Mouse (Mus musculus) heart, embryonic 14.5 days (tissue): Measurements from ENCODE around the gene Ergic1. TPM values are rescaled to one million over a fixed set of nuclear protein-coding genes. Genes with fewer than 3 reads are reported as not detected.

ENCODE experiments used
- ATAC-seq: fragments of 200-750 bp; cut with Nextera tagmentation; 2 replicates; pipeline ENCODE4 v1.8.0; 2017; ENCODE audit warnings: low read depth, moderate TSS enrichment; ENCODE audit not compliant: insufficient number of reproducible peaks, insufficient read depth, low FRiP score
- H3K27ac ChIP-seq, 2 experiments: fragments of 200-500 bp in 1 of 2; fragments of 300-500 bp in 1 of 2; sonication (generic) in 1 of 2; replicated peaks in 1 of 2; 2 replicates each; pipeline ENCODE4 v1.5.1; 2012 to 2014; ENCODE audit warnings: low read depth in 2 of 2, low read length in 2 of 2, control low read depth in 1 of 2, mild to moderate bottlenecking in 1 of 2, mixed read lengths in 1 of 2; ENCODE audit not compliant: control insufficient read depth in 1 of 2, insufficient read depth in 1 of 2
- H3K27me3 ChIP-seq: fragments of 300-500 bp; sonication (generic); 2 replicates; pipeline ENCODE4 v1.6.1; 2014; ENCODE audit warnings: mild to moderate bottlenecking, low read length, control low read depth; ENCODE audit not compliant: control insufficient read depth, insufficient read depth
- H3K36me3 ChIP-seq: fragments of 300-500 bp; sonication (generic); 2 replicates; pipeline ENCODE4 v1.6.1; 2014; ENCODE audit warnings: mild to moderate bottlenecking, control low read depth, low read length, mixed read lengths; ENCODE audit not compliant: control insufficient read depth, insufficient read depth
- H3K4me1 ChIP-seq, 2 experiments: fragments of 200-500 bp in 1 of 2; fragments of 300-500 bp in 1 of 2; sonication (generic) in 1 of 2; 2 replicates each; pipeline ENCODE4 v1.6.1; 2012 to 2014; ENCODE audit warnings: low read length in 2 of 2, control low read depth in 1 of 2, mixed read lengths in 1 of 2; ENCODE audit not compliant: control insufficient read depth in 2 of 2, insufficient read depth in 2 of 2
- H3K4me2 ChIP-seq: fragments of 300-500 bp; sonication (generic); 2 replicates; pipeline ENCODE4 v1.6.1; 2014; ENCODE audit warnings: mild to moderate bottlenecking, low read length
- H3K4me3 ChIP-seq, 2 experiments: fragments of 200-500 bp in 1 of 2; fragments of 300-500 bp in 1 of 2; sonication (generic) in 1 of 2; 2 replicates each; pipeline ENCODE4 v1.5.1; 2012 to 2014; ENCODE audit warnings: low read length in 2 of 2, mild to moderate bottlenecking in 2 of 2, control low read depth in 1 of 2, low read depth in 1 of 2, moderate library complexity in 1 of 2; ENCODE audit not compliant: control insufficient read depth in 1 of 2, insufficient read depth in 1 of 2
- H3K9ac ChIP-seq: fragments of 300-500 bp; sonication (generic); 2 replicates; pipeline ENCODE4 v1.6.1; 2014; ENCODE audit warnings: mild to moderate bottlenecking, low read length
- H3K9me3 ChIP-seq: fragments of 300-500 bp; sonication (generic); 2 replicates; pipeline ENCODE4 v1.6.1; 2016; ENCODE audit warnings: low read length, control low read depth; ENCODE audit not compliant: control insufficient read depth
- WGBS: fragments of 180-500 bp; shearing (Covaris S2); extraction: QIAGEN DNeasy Blood & Tissue Kit; methylation state at CpG from one replicate; pipeline ENCODE4 v1.1.7; 2014; 5-methylcytosine and 5-hydroxymethylcytosine counted together
- polyA plus RNA-seq: library from polyadenylated mRNA; unstranded; fragments of >200 nt; fragmentation: Nextera tagmentation; extraction: Ambion mirVana; gene quantifications from 2 replicates; pipeline ENCODE4 v1.2.1, GENCODE M21; 2014

Ergic1 gene
- polyA plus RNA-seq, 1 experiment from 2014 or later, result 121 TPM

GRCm38 (mm10) chr17:26594958-26595357, 33.7 kb downstream of the Ergic1 start:
- Histone ChIP-seq H3K36me3 (peaks cover 18% of the 10 kb centered on the region; the same call in 1 of the 2 replicates), H3K9me3 (no peaks in the 10 kb centered on the region), H3K4me2 (0 out of 2 replicates have a peak overlapping the region, but pooled peaks have one; percentile 62), H3K27me3 (no peaks in the 10 kb centered on the region), H3K9ac (peak overlapping the region; percentile 75), H3K4me3 (no peak overlapping the region), H3K4me1 (peaks cover 38 to 55% of the 10 kb centered on the region in 2 experiments), H3K27ac (peak overlapping the region; percentile 99 to 100)
- 26% methylated on average over 7 of the region's 7 CpGs for WGBS
- 0 out of 2 replicates have a peak, but pooled peaks have one; percentile 11 for ATAC-seq

DNA sequence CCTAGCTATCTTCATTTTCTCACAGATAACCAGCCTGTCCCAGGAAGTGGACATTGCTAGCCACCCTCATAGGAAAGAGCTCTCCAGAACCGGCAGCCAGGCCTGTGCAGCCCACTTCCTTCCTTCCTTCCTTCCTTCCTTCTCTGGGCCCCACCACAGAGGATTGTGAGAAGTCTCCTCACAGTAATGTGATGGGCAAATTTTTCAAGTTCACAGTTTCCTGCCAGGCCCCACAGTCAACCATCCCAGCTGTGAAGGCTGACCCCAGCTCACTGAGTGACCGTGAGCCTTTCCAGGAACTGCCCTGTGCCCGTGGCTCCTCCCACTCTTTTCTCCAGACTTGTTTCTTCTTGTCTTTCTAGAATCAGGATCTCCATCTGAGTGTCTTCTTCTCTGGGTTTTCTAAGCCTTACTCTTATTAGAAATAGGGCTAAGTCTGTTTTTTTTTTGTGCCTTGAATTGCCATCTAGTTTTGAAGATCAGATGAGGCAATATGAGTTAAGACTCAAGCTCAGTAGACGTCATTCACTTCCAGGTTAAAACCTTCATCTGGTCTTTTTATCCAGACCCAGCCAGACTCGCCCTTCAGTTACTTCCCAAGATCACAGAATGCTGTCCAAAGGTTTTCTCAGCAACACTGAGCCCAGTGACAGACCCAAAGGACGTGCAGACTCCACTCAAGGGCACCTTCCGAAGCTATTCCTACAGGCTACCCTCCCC, 34.3 kb downstream of the Ergic1 start:
- Histone ChIP-seq H3K9me3 (no peaks in the 10 kb centered on the region), H3K9ac (peak overlapping the region; percentile 75), H3K27ac (peak overlapping the region; percentile 99 to 100), H3K4me1 (peaks cover 38 to 57% of the 10 kb centered on the region in 2 experiments), H3K4me2 (peak overlapping the region; percentile 62), H3K4me3 (no peak overlapping the region), H3K27me3 (no peaks in the 10 kb centered on the region), H3K36me3 (peaks cover 18% of the 10 kb centered on the region; the same call in 1 of the 2 replicates)
- no peak for ATAC-seq
- WGBS, result 12% methylated on average over 7 of the region's 7 CpGs

DNA sequence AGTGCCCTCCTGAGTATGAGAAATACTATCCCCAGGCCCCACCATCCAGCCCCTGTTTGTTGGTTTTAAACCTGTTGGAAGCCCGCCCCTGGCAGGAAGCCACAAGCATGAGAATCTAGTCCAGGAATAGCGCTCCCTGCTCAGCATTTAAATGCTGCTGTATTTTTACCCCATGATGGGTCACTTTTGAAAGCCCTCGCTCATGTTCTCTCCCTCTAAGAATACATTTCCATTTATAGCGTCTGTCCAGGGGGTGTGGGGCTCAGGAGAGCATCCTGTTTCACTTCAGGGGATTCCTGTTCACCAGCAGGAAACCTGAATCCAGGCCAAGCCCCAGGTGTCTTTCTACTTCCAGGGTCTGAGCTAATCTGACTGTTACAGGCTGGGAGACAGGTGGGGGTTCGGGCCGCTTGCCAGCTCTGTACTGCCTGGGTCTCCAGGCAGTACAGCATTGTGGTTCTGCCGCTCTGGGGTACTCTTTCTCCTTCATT, 34.9 kb downstream of the Ergic1 start:
- H3K36me3 ChIP-seq, result peaks cover 18% of the 10 kb centered on the region; the same call in 1 of the 2 replicates
- peak overlapping the region; percentile 75 for H3K9ac ChIP-seq
- H3K4me3 ChIP-seq, result no peak overlapping the region; a peak in 1 of 4 replicates
- peaks cover 43 to 59% of the 10 kb centered on the region in 2 experiments for H3K4me1 ChIP-seq
- peak overlapping the region; percentile 62 for H3K4me2 ChIP-seq
- no peaks in the 10 kb centered on the region for H3K27me3 ChIP-seq
- no peaks in the 10 kb centered on the region for H3K9me3 ChIP-seq
- 17% methylated on average over 7 of the region's 7 CpGs for WGBS
- H3K27ac ChIP-seq, result peak overlapping the region; percentile 99 to 100
- peak; percentile 75 for ATAC-seq

- ATAC-seq, result no peak
- 53% methylated on average over 6 of the region's 6 CpGs for WGBS
- H3K9ac ChIP-seq, result peak overlapping the region; percentile 75
- H3K4me3 ChIP-seq, result no peak overlapping the region
- peak overlapping the region; percentile 99 to 100 for H3K27ac ChIP-seq
- H3K36me3 ChIP-seq, result peaks cover 18% of the 10 kb centered on the region; the same call in 1 of the 2 replicates
- no peaks in the 10 kb centered on the region for H3K27me3 ChIP-seq
- no peaks in the 10 kb centered on the region for H3K9me3 ChIP-seq
- H3K4me1 ChIP-seq, result peaks cover 47 to 62% of the 10 kb centered on the region in 2 experiments
- peak overlapping the region; percentile 62 for H3K4me2 ChIP-seq
These were observed 35.7 kb downstream of the Ergic1 start for GRCm38 (mm10) chr17:26596856-26597481.

DNA sequence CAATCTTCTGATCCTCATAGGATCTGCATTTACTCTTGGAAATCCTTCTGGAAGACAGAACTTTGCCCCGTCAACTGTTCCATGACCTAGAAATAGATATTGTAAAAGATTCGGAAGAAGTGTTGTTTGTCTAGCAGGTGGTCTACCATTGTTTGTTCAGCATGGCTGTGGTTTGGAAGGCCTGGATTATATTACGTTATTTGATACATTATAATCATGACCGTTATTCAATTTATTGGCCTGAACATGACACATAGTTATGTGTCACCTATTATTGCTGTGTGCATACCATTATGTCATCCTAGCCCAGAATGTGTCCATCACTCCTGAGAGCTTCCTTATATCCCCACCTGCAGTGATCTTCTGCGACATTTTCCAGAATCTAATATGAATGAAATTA, 37.6 kb downstream of the Ergic1 start:
- no peaks in the 10 kb centered on the region for H3K27me3 ChIP-seq
- H3K27ac ChIP-seq, result no peak overlapping the region
- WGBS, result 93% methylated on average over 5 of the region's 5 CpGs
- no peak overlapping the region for H3K4me3 ChIP-seq
- peaks cover 54 to 70% of the 10 kb centered on the region in 2 experiments for H3K4me1 ChIP-seq
- ATAC-seq, result no peak
- peaks cover 5% of the 10 kb centered on the region; the same call in 1 of the 2 replicates for H3K36me3 ChIP-seq
- no peak overlapping the region for H3K4me2 ChIP-seq
- no peaks in the 10 kb centered on the region for H3K9me3 ChIP-seq
- no peak overlapping the region for H3K9ac ChIP-seq

GRCm38 (mm10) chr17:26600913-26601447, 39.7 kb downstream of the Ergic1 start:
- Histone ChIP-seq H3K9ac (peak overlapping the region; percentile 57), H3K9me3 (no peaks in the 10 kb centered on the region), H3K4me2 (no peak overlapping the region), H3K36me3 (peaks cover 12% of the 10 kb centered on the region; the same call in 1 of the 2 replicates), H3K27me3 (no peaks in the 10 kb centered on the region), H3K4me1 (peaks cover 35 to 49% of the 10 kb centered on the region in 2 experiments), H3K27ac (peak overlapping the region; percentile 4 to 66; a peak in 2 of 4 replicates), H3K4me3 (no peak overlapping the region)
- WGBS, result 64% methylated on average over 17 of the region's 17 CpGs
- no peak for ATAC-seq

DNA sequence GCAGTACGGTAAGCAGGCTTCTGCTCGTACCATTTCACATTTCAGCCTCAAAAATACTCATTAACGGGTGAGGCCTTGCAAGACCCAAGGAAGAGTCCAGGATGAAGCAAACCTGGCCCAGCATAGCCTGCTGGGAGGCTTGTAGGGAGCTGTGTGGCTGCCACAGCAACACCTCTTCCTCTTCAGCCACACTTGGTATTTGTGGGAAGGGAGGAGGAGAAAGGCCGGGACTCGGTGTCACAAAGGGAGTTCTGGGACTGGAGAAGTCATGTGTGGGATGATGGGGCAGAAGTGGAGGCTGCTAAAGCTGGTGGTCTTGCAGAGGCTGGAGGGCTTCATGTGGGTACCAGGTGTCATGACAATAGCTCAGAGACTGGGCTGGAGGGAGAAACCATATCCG, 40.2 kb downstream of the Ergic1 start:
- Histone ChIP-seq H3K27me3 (no peaks in the 10 kb centered on the region), H3K27ac (peak overlapping the region; percentile 4 to 66; a peak in 2 of 4 replicates), H3K4me3 (no peak overlapping the region), H3K9ac (peak overlapping the region; percentile 57), H3K4me1 (peaks cover 30 to 44% of the 10 kb centered on the region in 2 experiments), H3K4me2 (no peak overlapping the region), H3K9me3 (no peaks in the 10 kb centered on the region), H3K36me3 (peaks cover 12% of the 10 kb centered on the region; the same call in 1 of the 2 replicates)
- ATAC-seq, result no peak
- WGBS, result 57% methylated on average over 6 of the region's 6 CpGs
